Mouse (Mus musculus) right cerebral cortex, postnatal 10 days (tissue): ENCODE results near the gene Enthd1.

ENCODE experiments used
- DNase-seq, 2 experiments: peaks; one replicate each; pipeline ENCODE4 v3.0.0; 2021; ENCODE audit warnings: low spot score in 2 of 2

Enthd1 gene

GRCm38 (mm10) chr15:80485601-80486000, 79.4 kb downstream of the Enthd1 start:
- DNase-seq = no peak

GRCm38 (mm10) chr15:80483041-80483705, 81.8 kb downstream of the Enthd1 start:
- DNase-seq = no peak

DNA sequence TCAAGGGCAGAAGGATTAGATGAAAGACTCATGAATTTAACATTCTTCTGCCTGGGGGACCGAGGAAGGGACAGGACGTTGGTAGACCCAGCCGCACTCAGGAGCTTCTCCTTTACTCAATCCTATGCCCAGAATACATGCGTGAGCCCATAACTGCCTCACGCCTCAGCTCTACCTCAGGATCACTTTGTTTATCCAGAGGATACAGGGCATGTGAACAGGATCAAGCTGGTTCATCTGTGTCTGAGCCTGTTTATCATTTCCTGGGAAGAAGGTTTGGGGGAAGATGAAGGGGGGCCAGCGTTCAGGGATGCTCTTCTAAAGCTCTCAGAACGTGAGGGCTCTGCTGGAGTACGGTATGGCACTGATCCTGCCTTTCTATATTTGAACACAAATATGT, 82.6 kb downstream of the Enthd1 start:
- DNase-seq = no peak

- DNase-seq = no peak
Measured at GRCm38 (mm10) chr15:80474429-80475002, 90.4 kb downstream of the Enthd1 start.

DNA sequence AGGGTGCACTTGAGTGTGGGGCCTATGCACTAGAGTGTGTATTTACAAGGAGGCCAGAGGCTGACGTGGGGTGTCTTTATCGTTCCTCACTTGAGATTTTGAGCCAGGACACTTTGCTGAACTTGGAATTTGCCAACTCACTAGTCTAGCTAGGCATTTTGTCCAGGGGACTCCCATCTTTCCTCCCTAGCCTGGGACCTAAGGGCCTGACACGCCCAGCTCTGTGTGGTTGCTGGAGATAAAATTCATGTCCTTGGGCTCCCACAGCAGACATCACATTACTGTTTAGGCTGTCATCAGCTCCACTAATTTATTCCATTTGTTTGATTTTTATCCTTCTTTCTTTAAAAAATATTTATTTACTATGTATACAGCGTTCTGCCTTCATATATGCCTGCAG, 97.1 kb downstream of the Enthd1 start:
- DNase-seq = no peak

GRCm38 (mm10) chr15:80462106-80462505, 102.8 kb downstream of the Enthd1 start:
- DNase-seq = no peak

DNA sequence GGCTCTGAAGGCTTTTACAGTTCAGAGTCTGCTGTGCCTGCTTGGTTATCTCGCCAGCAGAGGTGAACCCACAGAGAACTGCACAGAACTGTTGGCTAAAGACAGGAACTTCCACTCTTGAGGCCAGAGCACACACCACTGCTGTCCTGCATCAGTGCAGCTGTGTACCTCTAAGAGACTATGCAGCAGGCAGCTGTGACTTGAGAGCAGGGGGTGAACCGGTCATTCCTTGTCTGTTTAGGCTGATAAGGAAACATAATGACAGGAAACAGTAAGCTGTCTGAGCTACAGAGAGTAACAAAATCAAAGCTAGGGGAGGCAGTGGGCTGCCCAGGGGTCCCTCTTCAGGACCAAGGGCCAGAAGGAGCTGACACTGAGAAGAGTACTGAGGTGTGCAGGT, 103.5 kb downstream of the Enthd1 start:
- no peak for DNase-seq

DNA sequence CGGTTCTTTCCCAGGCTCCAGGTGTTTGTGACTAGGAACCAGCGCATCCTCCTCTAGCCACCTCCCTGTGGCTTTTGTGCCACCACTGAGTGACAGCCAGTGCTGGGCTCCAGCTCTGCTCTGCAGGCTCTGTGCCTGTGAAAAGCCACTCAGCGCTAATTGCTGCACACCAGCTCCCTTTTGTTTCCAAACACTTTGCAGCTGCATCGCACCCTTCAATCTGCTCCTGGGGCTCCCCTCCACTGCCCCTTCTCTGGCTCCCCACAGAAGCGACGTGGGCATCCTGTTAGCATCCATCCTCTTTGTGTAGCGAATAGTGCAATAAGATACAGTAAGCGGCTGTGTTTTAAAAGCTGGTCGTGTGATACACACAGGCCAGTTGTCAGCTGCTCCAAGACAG, 104.9 kb downstream of the Enthd1 start:
- DNase-seq = peak; percentile 50 to 57

DNA sequence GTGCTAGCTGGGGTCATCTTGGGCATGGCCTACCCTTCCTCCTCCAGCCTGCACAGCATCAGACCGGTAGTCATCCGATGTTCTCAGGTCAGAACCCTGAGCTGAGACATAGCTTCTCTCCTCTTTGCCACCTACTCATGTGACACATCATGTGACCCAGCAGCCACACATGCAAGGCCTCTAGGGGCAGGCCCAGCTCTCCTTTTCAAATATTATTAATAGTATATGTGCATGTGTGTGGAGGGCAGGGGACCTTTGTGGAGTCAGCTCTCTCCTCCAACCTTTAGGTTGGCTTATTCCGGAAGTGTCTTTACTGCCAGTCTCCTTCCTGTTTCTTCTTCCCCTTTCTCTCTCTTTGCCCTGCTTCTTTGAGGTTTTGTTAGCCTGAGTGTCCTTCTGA, 107.0 kb downstream of the Enthd1 start:
- DNase-seq = no peak

DNA sequence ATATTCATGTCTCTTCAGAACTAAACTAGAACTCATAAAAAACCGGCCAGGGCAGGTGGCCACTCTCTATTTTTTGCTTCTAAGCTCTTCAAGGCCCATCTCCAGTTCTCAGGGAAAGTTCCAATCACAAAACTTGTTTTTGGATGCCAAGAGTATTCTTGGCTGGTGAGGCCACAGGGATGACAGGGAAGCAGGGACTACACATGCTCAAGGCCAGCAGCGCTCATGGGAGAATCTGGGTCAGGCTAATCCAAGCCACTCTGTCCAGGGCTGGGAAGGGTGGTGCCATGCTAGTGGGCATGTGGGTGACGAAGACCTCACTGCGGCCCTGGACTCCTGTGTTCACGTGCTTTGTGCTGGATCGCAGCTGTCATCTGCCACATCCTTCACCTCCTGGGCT, 110.5 kb downstream of the Enthd1 start:
- peak in 1 of 2 experiments; percentile 50 for DNase-seq

DNA sequence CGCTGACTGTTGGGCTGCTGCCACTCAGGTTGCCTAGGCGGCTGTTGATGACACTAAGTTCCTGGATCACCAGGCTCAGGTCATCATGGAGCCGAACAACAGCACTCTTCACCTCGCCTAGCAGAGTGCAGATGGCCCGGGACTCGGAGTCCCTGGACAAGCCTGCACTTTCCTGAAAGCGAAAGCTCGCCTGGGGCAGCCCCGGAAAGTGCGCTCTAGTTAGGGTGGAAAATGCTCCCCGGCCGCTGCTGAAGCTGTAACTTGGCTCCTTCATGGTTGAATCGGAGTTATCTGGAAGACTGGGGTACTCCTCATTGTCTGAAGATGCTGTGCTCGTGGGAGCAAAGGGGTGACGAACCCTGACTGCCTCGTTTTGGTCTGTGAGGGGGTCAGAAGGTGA, 112.5 kb downstream of the Enthd1 start:
- no peak for DNase-seq

DNA sequence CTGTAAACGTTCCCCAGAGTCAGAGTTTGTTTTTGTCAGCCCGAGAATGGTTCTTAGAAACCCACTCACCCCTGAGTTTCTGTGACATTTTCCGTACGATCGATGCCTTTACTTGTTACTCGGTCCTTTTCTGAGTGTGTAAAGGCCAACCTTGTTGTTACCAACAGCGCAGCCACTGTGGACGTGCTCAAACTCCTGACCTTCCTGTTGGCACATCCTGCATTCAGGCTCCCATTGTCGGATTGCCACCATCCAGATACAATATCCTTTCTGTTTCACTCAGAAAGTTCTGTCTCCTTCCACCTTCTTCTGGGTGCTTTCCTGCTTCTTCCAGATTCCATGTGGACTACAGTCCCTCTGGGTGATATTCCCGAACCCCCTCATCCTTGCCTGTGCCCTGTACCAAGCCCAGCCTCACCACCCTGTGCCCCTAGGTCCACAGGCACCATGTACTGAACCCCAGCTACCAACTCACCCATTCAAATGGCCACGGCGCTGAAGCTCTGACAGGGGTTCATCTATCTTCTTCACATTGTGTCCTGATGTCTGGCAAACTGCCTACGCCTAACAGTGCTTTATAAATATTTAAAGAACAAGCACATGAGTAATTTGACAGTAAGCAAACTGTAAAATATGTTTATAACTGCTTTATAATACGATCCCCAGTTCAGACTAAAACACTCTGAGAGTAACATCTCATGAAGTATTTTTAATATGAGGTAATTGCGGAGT, 118.8 kb downstream of the Enthd1 start:
- DNase-seq = no peak

GRCm38 (mm10) chr15:80440195-80440594, 124.8 kb downstream of the Enthd1 start:
- DNase-seq = no peak

- DNase-seq = no peak
Measured at GRCm38 (mm10) chr15:80438423-80438822, 126.5 kb downstream of the Enthd1 start.

DNA sequence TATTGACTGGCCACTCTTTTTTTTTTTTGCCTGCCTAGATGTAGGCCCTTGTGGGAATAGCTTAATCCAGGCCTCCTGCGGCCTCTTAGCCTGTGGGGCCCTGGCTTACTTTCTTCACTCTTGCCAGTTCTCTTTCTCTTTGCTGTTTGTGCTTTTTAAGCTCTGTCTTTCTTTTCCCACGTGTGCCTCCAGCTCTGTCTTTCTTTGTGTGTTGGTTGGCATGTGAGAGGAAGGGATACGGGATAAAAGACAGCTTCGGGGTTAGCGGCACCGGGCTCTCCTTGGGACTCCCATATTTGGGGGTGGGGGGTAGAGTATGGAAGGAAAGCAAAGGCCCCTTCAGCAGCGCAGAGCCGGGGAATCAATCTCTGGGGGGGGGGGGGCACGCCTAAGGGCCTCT, 127.0 kb downstream of the Enthd1 start:
- DNase-seq = no peak

DNA sequence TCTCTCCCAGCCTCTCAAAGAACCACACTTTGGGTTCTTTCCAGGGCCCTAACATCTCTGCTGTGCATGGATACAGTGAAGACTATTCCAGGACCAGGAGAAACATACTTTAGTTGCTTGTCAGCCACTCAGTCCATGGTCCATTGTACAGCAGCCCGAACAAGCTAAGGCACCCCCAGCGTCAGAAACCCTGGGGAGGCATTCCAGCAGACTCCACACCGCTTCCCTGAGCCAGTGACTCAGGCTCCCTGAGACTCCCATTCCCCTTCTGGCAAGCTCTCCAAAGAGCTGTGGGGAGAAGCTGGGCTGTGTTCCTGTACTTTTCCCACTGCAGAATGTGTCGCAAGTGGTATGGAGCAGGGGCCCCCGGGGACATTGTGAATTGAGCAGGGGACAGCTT, 128.0 kb downstream of the Enthd1 start:
- DNase-seq = no peak

GRCm38 (mm10) chr15:80430324-80430723, 134.6 kb downstream of the Enthd1 start:
- DNase-seq = peak in 1 of 2 experiments; percentile 67

- DNase-seq = no peak
Measured at GRCm38 (mm10) chr15:80418146-80418545, 146.8 kb downstream of the Enthd1 start.

- no peak for DNase-seq
Measured at GRCm38 (mm10) chr15:80417066-80417465, 147.9 kb downstream of the Enthd1 start.

DNA sequence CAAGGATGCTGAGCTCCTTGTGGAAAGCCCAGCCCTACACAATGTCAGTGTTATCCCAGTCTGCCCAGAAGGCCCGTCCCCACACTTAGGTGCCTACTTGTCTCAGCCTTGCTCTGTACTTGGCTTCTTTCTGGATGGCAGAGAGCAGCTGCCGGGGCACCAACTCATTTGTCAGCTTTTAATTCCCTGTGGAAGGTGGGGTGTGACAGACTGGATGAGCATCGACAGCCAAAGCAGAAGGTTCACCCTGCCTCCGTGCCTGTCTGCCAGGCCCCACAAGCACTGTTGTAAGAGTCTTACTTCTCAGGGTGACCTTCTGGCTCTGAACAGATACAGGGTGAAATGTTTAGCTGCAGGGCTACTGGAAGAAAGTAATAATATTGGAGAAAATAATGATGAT, 149.8 kb downstream of the Enthd1 start:
- DNase-seq = no peak

DNA sequence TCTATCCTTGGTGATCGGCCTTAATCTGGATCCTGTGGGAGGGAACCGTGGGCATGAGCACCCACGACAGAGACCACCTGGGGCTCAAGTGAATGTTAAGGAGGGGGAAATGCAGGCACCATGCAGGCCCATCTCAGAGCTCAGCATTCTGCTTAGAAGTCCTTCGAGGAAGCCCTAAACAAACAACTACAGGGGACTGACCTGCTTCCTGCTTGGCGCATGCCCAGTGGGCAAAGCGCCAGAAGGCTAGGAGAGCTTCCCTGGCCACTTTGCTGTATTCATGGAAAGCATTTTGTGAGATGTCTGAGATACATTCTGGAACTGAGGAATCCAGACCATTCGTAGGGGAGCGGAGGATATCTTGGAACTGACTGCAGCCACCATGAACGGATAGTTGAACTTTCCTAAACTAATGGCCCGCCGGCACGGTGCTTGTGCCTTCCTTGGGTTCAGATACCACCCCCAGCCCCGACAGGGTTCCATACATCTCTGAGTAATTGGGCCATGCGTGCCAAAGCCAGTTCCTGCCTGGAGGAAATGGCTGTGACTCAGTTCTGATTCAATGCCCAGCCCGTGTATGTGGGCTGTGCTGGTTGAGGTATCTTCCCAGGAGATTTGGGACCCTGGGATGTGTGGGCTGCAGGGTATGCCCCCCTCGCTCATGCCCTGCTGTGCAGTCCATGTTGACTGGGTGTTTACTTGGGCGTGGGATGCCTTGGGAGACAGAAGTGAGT, 150.8 kb downstream of the Enthd1 start:
- no peak for DNase-seq

DNA sequence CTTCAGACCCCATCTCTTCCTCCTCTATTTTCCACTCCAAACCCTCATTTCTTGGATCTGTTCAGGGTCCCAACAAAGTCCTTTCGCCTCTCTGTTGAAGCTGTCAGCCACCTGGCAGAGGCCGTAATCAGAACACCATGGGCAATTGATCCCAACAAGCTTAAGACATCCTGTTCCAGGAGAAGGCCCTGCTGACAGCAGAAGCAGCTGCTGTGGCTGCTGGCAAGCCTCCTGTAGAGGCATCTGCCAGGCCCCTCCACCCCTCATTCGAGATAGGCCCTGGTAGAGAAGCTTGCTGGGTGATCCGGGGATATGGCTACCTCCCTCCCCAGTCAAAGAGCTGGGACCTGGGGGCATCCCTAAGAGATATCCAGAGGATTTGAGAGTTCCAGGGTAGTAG, 151.9 kb downstream of the Enthd1 start:
- no peak for DNase-seq

GRCm38 (mm10) chr15:80410661-80411060, 154.3 kb downstream of the Enthd1 start:
- no peak for DNase-seq
